Mouse (Mus musculus) lung, embryonic 14.5 days (tissue): ENCODE results near the gene Zcchc14. TPM values are rescaled to one million over a fixed set of nuclear protein-coding genes. Genes with fewer than 3 reads are reported as not detected.

Experiments
- ATAC-seq: fragments of 200-750 bp; cut with Nextera tagmentation; 2 replicates; pipeline ENCODE4 v1.8.0; 2017; ENCODE audit warnings: mild to moderate bottlenecking, moderate TSS enrichment, moderate library complexity; ENCODE audit not compliant: insufficient read depth
- DNase-seq: peaks from one replicate; pipeline ENCODE4 v3.0.0-alpha.2; 2015
- H3K27ac ChIP-seq: fragments of 300-500 bp; sonication (generic); 2 replicates; pipeline ENCODE4 v1.5.1; 2014; ENCODE audit warnings: low read depth, mild to moderate bottlenecking, moderate library complexity
- H3K27me3 ChIP-seq: fragments of 300-500 bp; sonication (generic); 2 replicates; pipeline ENCODE4 v1.6.1; 2014; ENCODE audit warnings: low read length, control low read depth; ENCODE audit not compliant: insufficient read depth
- H3K36me3 ChIP-seq: fragments of 300-500 bp; sonication (generic); 2 replicates; pipeline ENCODE4 v1.6.1; 2014; ENCODE audit warnings: control low read depth; ENCODE audit not compliant: insufficient read depth
- H3K4me1 ChIP-seq: fragments of 300-500 bp; sonication (generic); 2 replicates; pipeline ENCODE4 v1.6.1; 2014; ENCODE audit warnings: antibody characterized with exemption, control low read depth; ENCODE audit not compliant: insufficient read depth
- H3K4me2 ChIP-seq: fragments of 300-500 bp; sonication (generic); 2 replicates; pipeline ENCODE4 v1.6.1; 2014; ENCODE audit warnings: mild to moderate bottlenecking
- H3K4me3 ChIP-seq: fragments of 300-500 bp; sonication (generic); 2 replicates; pipeline ENCODE4 v1.5.1; 2014; ENCODE audit warnings: low read depth, low read length
- H3K9ac ChIP-seq: fragments of 300-500 bp; sonication (generic); 2 replicates; pipeline ENCODE4 v1.6.1; 2014
- H3K9me3 ChIP-seq: fragments of 300-500 bp; sonication (generic); 2 replicates; pipeline ENCODE4 v1.6.1; 2016; ENCODE audit warnings: low read depth, low read length, control low read depth
- CTCF ChIP-seq: IDR thresholded peaks from 2 replicates; pipeline ENCODE4 v1.5.1; 2016; ENCODE audit warnings: antibody characterized with exemption, low read depth
- WGBS: fragments of 180-500 bp; shearing (Covaris S2); extraction: QIAGEN DNeasy Blood & Tissue Kit; methylation state at CpG from one replicate; pipeline ENCODE4 v1.1.7; 2014; 5-methylcytosine and 5-hydroxymethylcytosine counted together
- polyA plus RNA-seq: library from polyadenylated mRNA; unstranded; fragments of >200 nt; fragmentation: Nextera tagmentation; extraction: Ambion mirVana; gene quantifications from 2 replicates; pipeline ENCODE4 v1.2.1, GENCODE M21; 2014

The Zcchc14 gene
- polyA plus RNA-seq, 1 experiment from 2014 or later, result 25.0 TPM

GRCm38 (mm10) chr8:121688496-121688895, 35.8 kb upstream of the Zcchc14 start:
- no peak overlapping the region for H3K27ac ChIP-seq
- no peak overlapping the region for H3K4me3 ChIP-seq
- DNase-seq (no peak), ATAC-seq (no peak)
- no peak overlapping the region for H3K4me2 ChIP-seq
- no peaks in the 10 kb centered on the region for H3K4me1 ChIP-seq
- no peak for TF ChIP-seq CTCF
- H3K36me3 ChIP-seq, result no peaks in the 10 kb centered on the region
- H3K27me3 ChIP-seq, result no peaks in the 10 kb centered on the region
- WGBS, result 28% methylated on average over 5 of the region's 5 CpGs
- H3K9me3 ChIP-seq, result no peaks in the 10 kb centered on the region
- no peak overlapping the region for H3K9ac ChIP-seq

- Histone ChIP-seq H3K9me3 (no peaks in the 10 kb centered on the region), H3K27ac (no peak overlapping the region), H3K4me3 (no peak overlapping the region), H3K27me3 (no peaks in the 10 kb centered on the region), H3K4me1 (no peaks in the 10 kb centered on the region), H3K36me3 (no peaks in the 10 kb centered on the region), H3K4me2 (no peak overlapping the region), H3K9ac (no peak overlapping the region)
- no peak for TF ChIP-seq CTCF
- peak; percentile 52 for DNase-seq
- no peak for ATAC-seq
- WGBS, result 56% methylated on average over 14 of the region's 14 CpGs
These were observed 34.9 kb upstream of the Zcchc14 start for GRCm38 (mm10) chr8:121687455-121688161.

DNA sequence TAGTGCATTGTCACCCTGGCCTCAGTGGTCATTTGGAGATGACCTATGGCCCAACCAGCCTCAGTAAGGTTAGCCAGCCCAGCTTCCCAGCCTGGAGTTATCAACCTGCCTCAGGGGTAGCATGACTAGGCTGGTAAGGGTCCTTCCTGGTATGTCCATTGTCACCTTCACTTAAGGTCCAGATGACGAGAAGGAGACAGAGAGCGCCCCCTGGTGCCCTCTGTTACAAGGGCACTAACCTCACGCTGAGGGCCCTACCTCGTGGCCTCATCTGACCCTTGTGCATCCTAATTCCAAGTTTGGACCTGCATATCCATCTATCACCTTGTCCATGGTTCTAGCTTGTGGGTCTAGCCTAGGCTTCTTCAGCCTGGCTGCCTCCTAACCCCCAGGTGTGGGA, 32.7 kb upstream of the Zcchc14 start:
- TF ChIP-seq CTCF, result peak; percentile 76
- H3K27me3 ChIP-seq, result no peaks in the 10 kb centered on the region; the same call in 1 of the 2 replicates
- no peak overlapping the region for H3K4me3 ChIP-seq
- 11% methylated on average over 4 of the region's 4 CpGs for WGBS
- H3K4me2 ChIP-seq, result no peak overlapping the region
- no peak overlapping the region for H3K27ac ChIP-seq
- H3K9ac ChIP-seq, result no peak overlapping the region
- H3K9me3 ChIP-seq, result no peaks in the 10 kb centered on the region
- ATAC-seq, result no peak
- no peaks in the 10 kb centered on the region for H3K4me1 ChIP-seq
- no peaks in the 10 kb centered on the region for H3K36me3 ChIP-seq
- peak; percentile 77 for DNase-seq

DNA sequence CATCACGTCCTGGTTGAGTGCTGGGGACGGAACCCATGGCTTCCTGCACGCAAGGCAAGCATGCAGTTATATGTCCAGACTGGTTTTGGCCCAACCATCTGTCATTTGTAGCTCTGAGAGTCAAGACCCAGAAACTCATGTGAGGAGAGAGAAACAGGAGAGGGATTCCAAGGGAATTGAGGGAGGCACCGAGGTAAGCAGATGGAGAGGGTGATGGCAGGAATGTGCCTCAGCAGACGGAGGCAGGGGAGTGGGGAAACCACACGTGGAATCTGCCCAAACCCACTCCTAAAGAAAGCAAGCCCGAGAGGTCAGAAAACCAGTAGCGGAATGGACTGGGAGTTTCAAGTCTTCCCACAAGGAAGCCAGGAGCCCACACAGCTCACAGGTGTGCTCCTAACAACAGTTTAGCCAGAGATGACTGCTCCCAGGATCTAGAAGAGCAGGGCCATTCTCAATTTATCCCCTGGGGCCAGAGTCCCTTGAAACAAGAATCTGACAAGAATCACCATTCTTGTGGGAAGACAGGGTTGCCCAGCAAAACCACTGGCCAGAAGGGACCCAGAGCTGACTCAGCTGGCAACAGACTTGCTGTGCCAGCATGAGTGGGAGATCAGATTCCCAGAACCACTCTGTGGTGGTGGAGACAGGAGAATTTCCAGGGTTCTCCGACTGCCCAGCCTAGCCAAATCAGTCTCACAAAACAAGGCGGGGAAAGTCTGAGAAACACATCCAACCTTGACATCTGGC, 30.6 kb upstream of the Zcchc14 start:
- H3K4me1 ChIP-seq, result no peaks in the 10 kb centered on the region
- H3K4me3 ChIP-seq, result no peak overlapping the region
- 59% methylated on average over 10 of the region's 10 CpGs for WGBS
- H3K27me3 ChIP-seq, result no peaks in the 10 kb centered on the region; the same call in 1 of the 2 replicates
- no peak overlapping the region for H3K4me2 ChIP-seq
- no peaks in the 10 kb centered on the region for H3K9me3 ChIP-seq
- DNase-seq (no peak), ATAC-seq (no peak)
- no peak overlapping the region for H3K27ac ChIP-seq
- no peaks in the 10 kb centered on the region for H3K36me3 ChIP-seq
- TF ChIP-seq CTCF, result no peak
- no peak overlapping the region for H3K9ac ChIP-seq

DNA sequence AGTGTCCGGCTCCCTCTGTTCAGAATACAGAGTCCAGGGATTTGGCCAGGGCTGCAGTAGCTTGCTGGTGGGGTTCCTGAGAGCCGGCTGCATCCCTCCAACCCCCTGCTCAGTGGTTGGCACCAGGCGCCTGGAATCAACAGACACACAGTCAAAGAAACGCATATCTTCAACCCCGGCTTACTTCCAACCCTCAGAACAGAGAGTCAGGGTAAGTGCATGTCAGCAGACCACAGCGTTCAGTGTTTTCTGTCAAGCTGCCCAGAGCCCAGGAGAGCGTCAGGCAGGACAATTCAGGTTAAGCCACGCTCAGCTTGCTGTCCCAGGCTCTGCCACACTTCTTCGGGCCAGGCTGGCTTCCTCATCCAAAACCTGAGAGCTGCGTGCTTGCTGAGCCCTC, 28.8 kb upstream of the Zcchc14 start:
- H3K36me3 ChIP-seq, result no peaks in the 10 kb centered on the region
- no peaks in the 10 kb centered on the region for H3K9me3 ChIP-seq
- no peak for DNase-seq
- no peak overlapping the region for H3K9ac ChIP-seq
- H3K4me1 ChIP-seq, result no peaks in the 10 kb centered on the region
- no peak for TF ChIP-seq CTCF
- WGBS, result 50% methylated on average over 10 of the region's 10 CpGs
- no peaks in the 10 kb centered on the region; the same call in 1 of the 2 replicates for H3K27me3 ChIP-seq
- H3K27ac ChIP-seq, result no peak overlapping the region
- H3K4me3 ChIP-seq, result no peak overlapping the region
- ATAC-seq, result no peak
- no peak overlapping the region for H3K4me2 ChIP-seq

DNA sequence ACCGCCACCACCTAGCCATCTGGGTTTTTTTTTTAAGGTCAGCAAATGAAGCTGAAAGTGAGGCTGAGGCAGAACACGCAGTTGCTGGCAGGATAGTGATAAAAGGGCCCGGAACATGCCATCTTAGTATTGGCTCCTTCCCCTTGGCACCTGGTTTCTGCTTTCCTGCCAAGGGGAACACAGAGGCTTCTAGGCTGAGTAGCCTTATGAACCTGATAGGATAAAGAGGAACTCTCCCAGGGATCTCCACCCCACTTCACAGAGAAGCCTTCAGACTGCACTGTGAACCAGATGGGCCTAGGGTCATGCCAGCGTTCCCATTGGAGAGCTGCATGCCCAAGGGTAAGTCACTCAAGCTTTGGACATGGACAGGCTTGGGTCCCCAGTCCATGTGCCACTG, 28.2 kb upstream of the Zcchc14 start:
- Histone ChIP-seq H3K36me3 (no peaks in the 10 kb centered on the region), H3K4me2 (no peak overlapping the region), H3K4me3 (no peak overlapping the region), H3K4me1 (no peaks in the 10 kb centered on the region), H3K9ac (no peak overlapping the region), H3K27ac (no peak overlapping the region), H3K27me3 (no peaks in the 10 kb centered on the region; the same call in 1 of the 2 replicates), H3K9me3 (no peaks in the 10 kb centered on the region)
- ATAC-seq (no peak), DNase-seq (no peak)
- no peak for TF ChIP-seq CTCF
- WGBS, result 80% methylated on average over 4 of the region's 4 CpGs

- no peak overlapping the region for H3K4me2 ChIP-seq
- H3K4me3 ChIP-seq, result no peak overlapping the region
- H3K27ac ChIP-seq, result no peak overlapping the region
- TF ChIP-seq CTCF, result no peak
- no peak for DNase-seq
- H3K36me3 ChIP-seq, result no peaks in the 10 kb centered on the region
- ATAC-seq, result no peak
- no peaks in the 10 kb centered on the region; the same call in 1 of the 2 replicates for H3K27me3 ChIP-seq
- 57% methylated on average over 5 of the region's 5 CpGs for whole genome bisulfite sequencing
- no peaks in the 10 kb centered on the region for H3K9me3 ChIP-seq
- H3K9ac ChIP-seq, result no peak overlapping the region
- peaks cover 3% of the 10 kb centered on the region; the same call in 1 of the 2 replicates for H3K4me1 ChIP-seq
These were observed 26.0 kb upstream of the Zcchc14 start for GRCm38 (mm10) chr8:121678696-121679095.
